ENCODE assay signal across 8 mouse cellular contexts in genomic region chr3:135206621-135207020, GRCm38 (mm10). TPM values are rescaled to one million over a fixed set of nuclear protein-coding genes. Genes with fewer than 3 reads are reported as not detected.
DNase-seq lines count a peak whose midpoint lies in the region; ATAC-seq and TF ChIP-seq lines count a peak whose summit lies in the region.

No protein-coding gene starts in this region.

- TF ChIP-seq CTCF in bone marrow macrophage, adult 2 months (IDR thresholded peaks at IDR 0.05; ENCODE audit: low read depth, low read length) = peak; percentile 27; the same call in 1 of the 2 replicates
- TF ChIP-seq CTCF in hindbrain, postnatal 0 days (IDR thresholded peaks at IDR 0.05; ENCODE audit: low read depth) = peak; percentile 79

- H3K36me3 ChIP-seq in hindbrain, postnatal 0 days (ENCODE audit: insufficient read depth, low read length) = no peaks in the 10 kb centered on the region

- H3K4me3 ChIP-seq in bone marrow macrophage, adult 2 months (ENCODE audit: insufficient read depth, low read length) = no peak overlapping the region
- no peak overlapping the region for H3K4me3 ChIP-seq in hindbrain, postnatal 0 days (ENCODE audit: low read length)

- H3K4me2 ChIP-seq in hindbrain, postnatal 0 days (ENCODE audit: low read depth, low read length) = no peak overlapping the region

- ATAC-seq in hindbrain, postnatal 0 days = peak; percentile 81

- H3K4me1 ChIP-seq in bone marrow macrophage, adult 2 months (ENCODE audit: control insufficient read depth, insufficient read depth, low read length) = peaks cover 6% of the 10 kb centered on the region
- no peaks in the 10 kb centered on the region; the same call in 1 of the 2 replicates for H3K4me1 ChIP-seq in hindbrain, postnatal 0 days (ENCODE audit: insufficient read depth, low read length)

- no peak overlapping the region for H3K9ac ChIP-seq in hindbrain, postnatal 0 days (replicated peaks; ENCODE audit: low read length)

- H3K27me3 ChIP-seq in hindbrain, postnatal 0 days (ENCODE audit: insufficient read depth, low read length) = no peaks in the 10 kb centered on the region

- no peaks in the 10 kb centered on the region for H3K9me3 ChIP-seq in hindbrain, postnatal 0 days (ENCODE audit: low read length)

- peak; percentile 54 to 58 for DNase-seq in cerebellum, postnatal 14 days
- no peak for DNase-seq in cerebellum, adult 11 months
- DNase-seq in ovary, postnatal 14 days (ENCODE audit: low spot score) = peak; percentile 9
- DNase-seq in ovary, postnatal 10 days (ENCODE audit: low spot score) = no peak
- DNase-seq in hindbrain, postnatal 0 days (ENCODE audit: low spot score) = peak; percentile 78
- peak; percentile 17 for DNase-seq in lung, postnatal 14 days
- DNase-seq in testis, postnatal 10 days (ENCODE audit: low spot score) = peak; percentile 54

- no peak for TF ChIP-seq POLR2A in bone marrow macrophage, adult 2 months (IDR thresholded peaks at IDR 0.05; ENCODE audit: borderline replicate concordance, low read depth, low read length)

- WGBS in hindbrain, postnatal 0 days = 41% methylated on average over 4 of the region's 4 CpGs

- H3K27ac ChIP-seq in bone marrow macrophage, adult 2 months (ENCODE audit: insufficient read depth, low read depth, low read length) = no peak overlapping the region
- no peak overlapping the region for H3K27ac ChIP-seq in hindbrain, postnatal 0 days

RNA-seq across cellular contexts. Expression of gene Cenpe, which starts 5.7 kb away (rescaled TPM):
- polyA plus RNA-seq in bone marrow macrophage, adult 2 months (2012; ENCODE audit: insufficient read depth, insufficient read length, missing spikeins) = 17.9 and 18.7 TPM in 2 replicates
- 3.6 and 7.1 TPM in 2 replicates for total RNA-seq in hindbrain, postnatal 0 days (2014; rRNA removed)
- polyA plus RNA-seq in hindbrain, postnatal 0 days (2015; fragmentation: Nextera tagmentation; extraction: Ambion mirVana) = 3.9 and 4.5 TPM in 2 replicates

Comparison
In these comparisons a context has a peak if more than half of its experiments do, and no peak if none do; other contexts are left out.
1. DNase-seq: peak in cerebellum, postnatal 14 days (2 of 2), ovary, postnatal 14 days (single experiment), hindbrain, postnatal 0 days (single experiment), lung, postnatal 14 days (single experiment) and testis, postnatal 10 days (single experiment); none in cerebellum, adult 11 months (single experiment) and ovary, postnatal 10 days (single experiment).